Mouse (Mus musculus): ENCODE data around the gene Adgrf3. TPM values are rescaled to one million over a fixed set of nuclear protein-coding genes. Genes with fewer than 3 reads are reported as not detected.

The Adgrf3 gene
- polyA plus RNA-seq, 1 experiment, result not detected

DNA sequence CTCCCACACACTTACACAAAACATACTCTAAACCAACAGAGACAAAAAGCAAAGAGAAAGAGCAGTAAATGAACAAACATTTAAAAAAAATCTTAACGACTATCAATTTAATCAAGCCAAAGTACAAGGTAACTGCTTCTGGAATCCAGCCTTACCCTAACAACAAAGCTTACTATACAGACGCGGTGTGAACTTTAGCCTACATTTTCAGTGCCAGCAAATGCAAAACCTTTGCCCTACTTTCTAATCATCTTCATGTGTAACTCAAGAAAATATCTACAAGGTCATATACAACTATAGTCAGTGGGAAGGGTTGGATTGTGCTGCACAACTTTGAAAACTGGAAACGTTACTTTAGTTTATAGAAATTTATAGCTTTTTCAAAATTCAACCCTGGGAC lies 53.5 kb downstream of the Adgrf3 start:
- H3K4me3 ChIP-seq (ENCODE audit: insufficient read depth, poor library complexity, severe bottlenecking), result no peak overlapping the region
- H3K27me3 ChIP-seq (ENCODE audit: control insufficient read depth, insufficient read depth, insufficient read length), result no peaks in the 10 kb centered on the region
- H3K36me3 ChIP-seq (ENCODE audit: control insufficient read depth, insufficient read depth), result no peaks in the 10 kb centered on the region
- no peak overlapping the region for H3ac ChIP-seq (ENCODE audit: control insufficient read depth, insufficient read length, low read depth)
- peaks cover 86% of the 10 kb centered on the region for H3K79me2 ChIP-seq (ENCODE audit: control insufficient read depth, insufficient read depth)
- no peak for TF ChIP-seq MAX (IDR thresholded peaks at IDR 0.05)
- no peak for TF ChIP-seq CTCF (IDR thresholded peaks at IDR 0.05; ENCODE audit: control insufficient read depth, insufficient read depth, insufficient read length)
- no peak for TF ChIP-seq CEBPB (IDR thresholded peaks at IDR 0.05; ENCODE audit: low read depth)
- no peak for TF ChIP-seq MYOD1 (IDR thresholded peaks at IDR 0.05; ENCODE audit: control insufficient read depth, insufficient read length, low read depth)
- TF ChIP-seq MYOG (IDR thresholded peaks at IDR 0.05; ENCODE audit: control insufficient read depth, extremely low read depth, insufficient read length), result no peak
- TF ChIP-seq FOSL1 (IDR thresholded peaks at IDR 0.05; ENCODE audit: insufficient read depth, low read length, poor library complexity, severe bottlenecking), result no peak
- TF ChIP-seq USF1 (IDR thresholded peaks at IDR 0.05; ENCODE audit: low read depth), result no peak
- peaks cover 32% of the 10 kb centered on the region for H3K79me3 ChIP-seq (ENCODE audit: low read depth)

DNA sequence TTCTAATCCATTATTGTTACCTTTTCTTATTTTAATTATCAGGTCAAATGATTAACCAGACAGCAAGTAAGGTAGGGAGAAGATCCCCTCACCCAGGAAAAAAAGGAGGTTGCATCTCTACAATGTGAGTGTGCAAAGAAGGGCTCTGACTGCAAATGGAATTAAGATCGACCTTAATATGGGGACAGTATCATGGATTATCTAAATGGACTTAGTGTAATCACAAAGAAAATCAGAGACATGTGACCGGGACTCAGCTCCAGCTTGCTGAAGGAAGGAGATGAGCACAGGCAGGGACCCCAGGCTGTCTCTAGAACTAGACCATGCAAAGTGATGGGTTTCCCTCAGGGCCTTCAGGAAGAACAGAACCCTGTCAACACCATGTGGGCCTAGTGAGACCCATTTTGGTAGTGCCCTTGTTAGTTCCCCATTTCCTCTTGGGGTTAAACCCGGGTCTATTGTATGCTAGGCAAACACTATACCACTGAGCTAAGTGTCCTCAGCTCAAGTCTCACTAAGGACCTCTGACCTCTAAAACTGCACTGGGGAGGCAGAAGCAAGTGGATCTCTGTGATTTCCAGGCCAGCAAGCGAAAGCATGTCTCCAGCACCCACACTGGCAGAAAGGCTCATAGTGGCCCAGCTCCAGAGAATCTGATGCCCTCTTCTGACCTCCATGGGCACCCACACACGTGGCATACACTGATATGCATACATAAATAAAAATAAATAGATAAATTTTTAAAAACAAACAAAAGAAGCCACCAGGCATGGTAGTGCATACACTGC lies 57.2 kb downstream of the Adgrf3 start:
- Histone ChIP-seq H3K79me2 (ENCODE audit: control insufficient read depth, insufficient read depth) (peaks cover 52% of the 10 kb centered on the region), H3K27me3 (ENCODE audit: control insufficient read depth, insufficient read depth, insufficient read length) (no peaks in the 10 kb centered on the region), H3K36me3 (ENCODE audit: control insufficient read depth, insufficient read depth) (peaks cover 25% of the 10 kb centered on the region), H3K4me3 (ENCODE audit: insufficient read depth, poor library complexity, severe bottlenecking) (no peak overlapping the region), H3ac (ENCODE audit: control insufficient read depth, insufficient read length, low read depth) (no peak overlapping the region), H3K79me3 (ENCODE audit: low read depth) (peaks cover 15% of the 10 kb centered on the region)
- no peak for TF ChIP-seq CTCF (IDR thresholded peaks at IDR 0.05; ENCODE audit: control insufficient read depth, insufficient read depth, insufficient read length)
- no peak for TF ChIP-seq USF1 (IDR thresholded peaks at IDR 0.05; ENCODE audit: low read depth)

DNA sequence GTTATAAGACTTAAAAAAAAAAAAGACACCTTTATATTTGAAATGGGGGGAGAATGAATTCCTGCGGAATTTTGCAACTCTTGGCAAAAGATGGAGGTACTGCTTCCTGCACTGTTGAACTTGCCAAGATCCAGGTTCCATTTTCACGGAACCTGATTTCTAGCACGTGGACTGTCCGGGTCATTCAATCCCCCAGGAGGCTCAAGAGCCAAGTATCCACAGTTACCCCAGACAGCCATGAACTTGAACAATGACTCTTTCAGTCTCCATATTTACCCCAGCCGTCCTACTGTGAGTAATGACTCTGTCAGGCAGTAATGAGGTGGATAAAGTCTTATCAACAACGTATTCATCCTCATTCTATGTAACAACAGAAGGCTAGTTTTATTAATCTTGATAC lies 59.0 kb downstream of the Adgrf3 start:
- Histone ChIP-seq H3ac (ENCODE audit: control insufficient read depth, insufficient read length, low read depth) (no peak overlapping the region), H3K4me3 (ENCODE audit: insufficient read depth, poor library complexity, severe bottlenecking) (no peak overlapping the region), H3K36me3 (ENCODE audit: control insufficient read depth, insufficient read depth) (peaks cover 42% of the 10 kb centered on the region), H3K27me3 (ENCODE audit: control insufficient read depth, insufficient read depth, insufficient read length) (no peaks in the 10 kb centered on the region), H3K79me2 (ENCODE audit: control insufficient read depth, insufficient read depth) (peaks cover 35% of the 10 kb centered on the region), H3K79me3 (ENCODE audit: low read depth) (peaks cover 7% of the 10 kb centered on the region)
- TF ChIP-seq FOSL1 (IDR thresholded peaks at IDR 0.05; ENCODE audit: insufficient read depth, low read length, poor library complexity, severe bottlenecking), result no peak
- no peak for TF ChIP-seq CEBPB (IDR thresholded peaks at IDR 0.05; ENCODE audit: low read depth)
- TF ChIP-seq CTCF (IDR thresholded peaks at IDR 0.05; ENCODE audit: control insufficient read depth, insufficient read depth, insufficient read length), result no peak
- TF ChIP-seq MAX (IDR thresholded peaks at IDR 0.05), result no peak
- no peak for TF ChIP-seq MYOG (IDR thresholded peaks at IDR 0.05; ENCODE audit: control insufficient read depth, extremely low read depth, insufficient read length)
- no peak for TF ChIP-seq USF1 (IDR thresholded peaks at IDR 0.05; ENCODE audit: low read depth)
- TF ChIP-seq MYOD1 (IDR thresholded peaks at IDR 0.05; ENCODE audit: control insufficient read depth, insufficient read length, low read depth), result no peak

Small RNAs within 50 kb of the gene (microRNA-seq; reads per million reads assigned to microRNA genes)
- 1.00 reads per million, percentile 22 among the genes with 10 or more reads in this experiment for gene Mir1960 (ENCODE audit: borderline microRNAs expressed)

Other genes with a start within 250 kb of the Adgrf3 start
- gene Il6, start 192.6 kb downstream of the Adgrf3 start, polyA plus RNA-seq (2012; fragmentation: generic; extraction: Trizol), result 0.13 TPM
- 141 TPM for gene Tyms, start 132.1 kb downstream of the Adgrf3 start, polyA plus RNA-seq (2012; fragmentation: generic; extraction: Trizol)
- gene Garem2, start 100.6 kb downstream of the Adgrf3 start, polyA plus RNA-seq (2012; fragmentation: generic; extraction: Trizol), result 0.33 TPM
- 0.14 TPM for gene 3110082J24Rik, start 99.6 kb downstream of the Adgrf3 start, polyA plus RNA-seq (2012; fragmentation: generic; extraction: Trizol)
- gene Hadha, start 50.6 kb downstream of the Adgrf3 start, polyA plus RNA-seq (2012; fragmentation: generic; extraction: Trizol), result 65.9 TPM
- gene Hadhb, start 50.5 kb downstream of the Adgrf3 start, polyA plus RNA-seq (2012; fragmentation: generic; extraction: Trizol), result 43.2 TPM
- gene Selenoi, start 26.9 kb upstream of the Adgrf3 start, polyA plus RNA-seq (2012; fragmentation: generic; extraction: Trizol), result 15.0 TPM
- gene Drc1, start 75.7 kb upstream of the Adgrf3 start, polyA plus RNA-seq (2012; fragmentation: generic; extraction: Trizol), result 0.01 TPM

Data from C2C12 (cell line).